Mouse (Mus musculus): ENCODE results near the gene Iqcd.

DNA sequence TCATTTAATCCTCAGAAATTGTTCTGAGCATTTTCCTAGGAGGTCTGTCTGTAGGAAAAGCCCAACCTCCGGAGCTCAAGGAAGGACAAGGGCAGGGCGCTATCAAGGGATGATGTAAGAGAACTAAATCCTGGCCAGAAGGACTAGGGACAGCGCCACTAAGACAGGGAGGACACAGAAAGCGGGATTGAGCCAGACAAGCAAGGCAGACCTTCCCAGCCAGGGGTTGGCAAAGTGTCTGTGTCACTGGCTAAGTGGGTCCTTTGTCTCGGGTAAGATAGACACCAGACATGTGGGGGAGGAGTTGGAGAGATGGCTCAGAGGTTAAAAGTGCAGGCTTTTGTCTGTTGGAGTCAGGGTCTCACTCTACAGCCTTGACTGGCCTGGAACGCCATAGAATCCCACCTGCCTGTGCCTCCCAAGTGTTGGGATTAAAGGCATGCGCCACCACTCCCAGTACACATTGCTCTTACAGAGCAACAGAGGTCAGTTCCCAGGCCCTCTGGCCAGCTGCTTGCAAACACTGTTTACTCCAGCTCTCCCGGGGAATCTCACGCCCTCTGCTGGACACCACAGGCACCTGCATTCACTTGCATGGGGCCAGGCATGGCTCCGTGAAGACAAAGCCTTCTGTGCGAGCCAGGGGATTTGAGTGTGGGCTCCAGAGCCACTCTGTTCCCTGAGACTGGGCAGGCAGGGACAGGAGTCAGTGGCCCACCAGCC is 12.3 kb downstream of the Iqcd start:
- TF ChIP-seq EP300 (IDR thresholded peaks at IDR 0.05) (no peak), CTCF (IDR thresholded peaks at IDR 0.05) (peak; percentile 74)
